Comparison of ENCODE assay signal across 8 mouse cellular contexts in genomic region chr9:35420805-35421719, GRCm38 (mm10). TPM values are rescaled to one million over a fixed set of nuclear protein-coding genes. Genes with fewer than 3 reads are reported as not detected.
DNase-seq lines count a peak whose midpoint lies in the region; ATAC-seq and TF ChIP-seq lines count a peak whose summit lies in the region.

Gene Cdon (plus strand): TSS chr9:35421128.

- 0 out of 2 replicates have a peak, but pooled peaks have one; percentile 22 for TF ChIP-seq POLR2A in cortical plate, adult 2 months (IDR thresholded peaks at IDR 0.05; ENCODE audit: extremely low read depth, insufficient read depth, low read length)

- peaks cover 2% of the 10 kb centered on the region; the same call in 1 of the 2 replicates for H3K4me1 ChIP-seq in cortical plate, adult 2 months (ENCODE audit: control insufficient read depth, insufficient read depth, low read length)

- peak within 1 kb of the TSS; percentile 86 for H3K27ac ChIP-seq in cortical plate, adult 2 months (ENCODE audit: insufficient read depth, low read length)

- peak within 1 kb of the TSS; percentile 81 for H3K4me3 ChIP-seq in cortical plate, adult 2 months (ENCODE audit: insufficient read depth, low read length)

- peak; percentile 94 to 97 for DNase-seq in adrenal gland, adult (ENCODE audit: inconsistent age in 2 of 2, low spot score in 1 of 2)
- peak; percentile 91 for DNase-seq in gastrocnemius, postnatal 10 days
- peak; percentile 94 for DNase-seq in induced T-regulatory cell, adult 2 months (ENCODE audit: low read depth)
- DNase-seq in left cerebral cortex, adult 8-10 months (ENCODE audit: low spot score in 2 of 2) = peak; percentile 64 to 82
- DNase-seq in right cerebral cortex, postnatal 10 days (ENCODE audit: low spot score in 2 of 2) = peak; percentile 88 to 89
- DNase-seq in urinary bladder, postnatal 25 days (ENCODE audit: low spot score) = peak; percentile 91

- peak; percentile 92 for ATAC-seq in megakaryocyte, adult 5-6 weeks (ENCODE audit: poor library complexity, severe bottlenecking)

- TF ChIP-seq CTCF in cortical plate, adult 2 months (IDR thresholded peaks at IDR 0.05; ENCODE audit: extremely low read depth, insufficient read depth, low read length) = no peak

RNA-seq across cellular contexts. Expression of gene Cdon, which starts in this region (rescaled TPM):
- polyA plus RNA-seq in cortical plate, adult 2 months (2012; rRNA removed) = 5.6 and 6.2 TPM in 2 replicates
- 10 to 100 TPM; 29.5 to 37.8 TPM for total RNA-seq in gastrocnemius, postnatal 10 days (2021)
- total RNA-seq in left cerebral cortex, adult 8-10 months (2022) = 10 to 100 TPM in 2 of 4 experiments, 1 to 10 TPM in 2; 8.7 to 12.5 (median 10.3) TPM
- 0.65 and 1.8 TPM in 2 replicates for total RNA-seq in megakaryocyte, adult 5-6 weeks (2015)
- 0.65 and 2.3 TPM in 2 replicates for total RNA-seq in megakaryocyte, adult 5-6 weeks (2017)

Comparison
In these comparisons a context has a peak if more than half of its experiments do, and no peak if none do; other contexts are left out.
1. Peak in every context shown above with its lines: DNase-seq, ATAC-seq, H3K4me3 ChIP-seq and H3K27ac ChIP-seq.